ENCODE assay signal across 7 mouse cellular contexts in genomic region chr3:89394006-89394893, GRCm38 (mm10). TPM values are rescaled to one million over a fixed set of nuclear protein-coding genes. Genes with fewer than 3 reads are reported as not detected.
DNase-seq lines count a peak whose midpoint lies in the region; ATAC-seq and TF ChIP-seq lines count a peak whose summit lies in the region.

Zbtb7b (minus strand) TSS chr3:89394776.

- H3K4me1 ChIP-seq in cerebellum, adult 2 months (ENCODE audit: control insufficient read depth, insufficient read depth, low read length): peaks cover 9% of the 10 kb centered on the region
- peaks cover 71% of the 10 kb centered on the region for H3K4me1 ChIP-seq in hindbrain, embryonic 10.5 days (replicated peaks)

- no peaks in the 10 kb centered on the region for H3K9me3 ChIP-seq in hindbrain, embryonic 10.5 days

- peak; percentile 17 for ATAC-seq in frontal cortex, adult (ENCODE audit: low TSS enrichment)

- TF ChIP-seq CTCF in cerebellum, adult 2 months (IDR thresholded peaks at IDR 0.05; ENCODE audit: borderline replicate concordance, insufficient read depth, low read depth, low read length): no peak

- peak within 1 kb of the TSS; percentile 96 for H3K27ac ChIP-seq in cerebellum, adult 2 months (ENCODE audit: insufficient read depth, low read length)
- peak within 1 kb of the TSS; percentile 90 for H3K27ac ChIP-seq in hindbrain, embryonic 10.5 days

- WGBS in cerebellum, adult 2 months: under 1% methylated on average over 40 of the region's 42 CpGs
- under 1% methylated on average over 42 of the region's 42 CpGs for WGBS in hindbrain, embryonic 10.5 days

- 0 out of 2 replicates have a peak, but pooled peaks cover under 1% of the 10 kb centered on the region for H3K36me3 ChIP-seq in hindbrain, embryonic 10.5 days

- H3K4me3 ChIP-seq in cerebellum, adult 2 months (replicated peaks; ENCODE audit: insufficient read depth, low read depth, low read length): peak within 1 kb of the TSS; percentile 97
- peak within 1 kb of the TSS; percentile 77 for H3K4me3 ChIP-seq in hindbrain, embryonic 10.5 days

- DNase-seq in R1 (ENCODE audit: low read depth, low spot score): peak; percentile 85
- peak; percentile 89 to 91 for DNase-seq in cerebellum, adult 2 months
- peak; percentile 70 for DNase-seq in hindbrain, embryonic 10.5 days (ENCODE audit: low spot score)
- DNase-seq in layer of hippocampus, postnatal 25 days (ENCODE audit: extremely low spot score in 1 of 2, low spot score in 1 of 2): peak in 1 of 2 experiments; percentile 41
- peak; percentile 89 for DNase-seq in lung, postnatal 36 days
- DNase-seq in retina, adult 2 months (ENCODE audit: low read depth, low spot score): peak; percentile 64

- TF ChIP-seq POLR2A in cerebellum, adult 2 months (IDR thresholded peaks at IDR 0.05; ENCODE audit: borderline replicate concordance, insufficient read depth, low read length): peak; percentile 18; the same call in 1 of the 2 replicates

- H3K27me3 ChIP-seq in cerebellum, adult 2 months (ENCODE audit: control insufficient read depth, insufficient read depth, low read length): no peaks in the 10 kb centered on the region
- peaks cover 42% of the 10 kb centered on the region for H3K27me3 ChIP-seq in hindbrain, embryonic 10.5 days (ENCODE audit: insufficient read depth, poor library complexity, severe bottlenecking)

RNA-seq across cellular contexts. Expression of gene Zbtb7b, which starts in this region (rescaled TPM):
- polyA plus RNA-seq in cerebellum, adult 2 months (2012; rRNA removed): 41.3 and 43.3 TPM in 2 replicates
- polyA plus RNA-seq in hindbrain, embryonic 10.5 days (2016; fragmentation: Nextera tagmentation; extraction: Ambion mirVana): 0.47 and 0.73 TPM in 2 replicates
- 10 to 100 TPM; 12.3 to 14.4 TPM for total RNA-seq in layer of hippocampus, postnatal 25 days (2021)

Comparison
In these comparisons a context has a peak if more than half of its experiments do, and no peak if none do; other contexts are left out.
1. RNA of gene Zbtb7b (polyA plus RNA-seq): 41.3 to 43.3 TPM in cerebellum, adult 2 months; 0.47 to 0.73 TPM in hindbrain, embryonic 10.5 days; every median in the first group is over 10 times any median in the second.
2. Peak in DNase-seq, H3K4me3 ChIP-seq and H3K27ac ChIP-seq in hindbrain, embryonic 10.5 days; RNA of the gene not detected or under 1 TPM.